ENCODE assay signal across 17 mouse cellular contexts in genomic region chr8:109847866-109848265, GRCm38 (mm10). TPM values are rescaled to one million over a fixed set of nuclear protein-coding genes. Genes with fewer than 3 reads are reported as not detected.
DNase-seq lines count a peak whose midpoint lies in the region; ATAC-seq and TF ChIP-seq lines count a peak whose summit lies in the region.
"Had no signal": no experiment of that assay in that cellular context is flagged by ENCODE, and none has a peak within 500 bp of the region (broad histone marks: within the 10 kb centered on the region; RNA-seq: fewer than 3 reads in every experiment).

No protein-coding gene starts in this region.

- 0 out of 2 replicates have a peak overlapping the region, but pooled peaks have one; percentile 2 for H3K9ac ChIP-seq in limb, embryonic 13.5 days
- no peak overlapping the region for H3K9ac ChIP-seq in liver, embryonic 13.5 days
- H3K9ac ChIP-seq: forebrain, embryonic 13.5 days had no signal

- intact Hi-C loops in gastrocnemius, adult 2 months (cut with DNase I): no loop called here

- H3K4me1 ChIP-seq in limb, embryonic 13.5 days: no peaks in the 10 kb centered on the region
- H3K4me1 ChIP-seq in limb, embryonic 10.5 days: no peaks in the 10 kb centered on the region
- H3K4me1 ChIP-seq in liver, embryonic 13.5 days (replicated peaks): peaks cover 18% of the 10 kb centered on the region
- H3K4me1 ChIP-seq: embryonic facial prominence, embryonic 10.5 days; forebrain, embryonic 13.5 days had no signal

- no peaks in the 10 kb centered on the region for H3K27me3 ChIP-seq in limb, embryonic 13.5 days
- no peaks in the 10 kb centered on the region for H3K27me3 ChIP-seq in limb, embryonic 10.5 days (ENCODE audit: low read depth, poor library complexity, severe bottlenecking)
- H3K27me3 ChIP-seq in liver, embryonic 13.5 days: no peaks in the 10 kb centered on the region
- H3K27me3 ChIP-seq: forebrain, embryonic 13.5 days had no signal

- TF ChIP-seq CTCF in gastrocnemius, adult 2 months (IDR thresholded peaks at IDR 0.05): no peak

- H3K9me3 ChIP-seq in limb, embryonic 13.5 days: no peaks in the 10 kb centered on the region
- no peaks in the 10 kb centered on the region for H3K9me3 ChIP-seq in limb, embryonic 10.5 days (replicated peaks)
- no peaks in the 10 kb centered on the region for H3K9me3 ChIP-seq in liver, embryonic 13.5 days (replicated peaks)
- H3K9me3 ChIP-seq: embryonic facial prominence, embryonic 10.5 days; forebrain, embryonic 13.5 days had no signal

- peaks cover 79% of the 10 kb centered on the region for H3K36me3 ChIP-seq in limb, embryonic 13.5 days
- peaks cover 88% of the 10 kb centered on the region for H3K36me3 ChIP-seq in limb, embryonic 10.5 days
- H3K36me3 ChIP-seq in liver, embryonic 13.5 days: peaks cover 76% of the 10 kb centered on the region

- no peak overlapping the region for H3K4me2 ChIP-seq in limb, embryonic 13.5 days (replicated peaks)
- H3K4me2 ChIP-seq in liver, embryonic 13.5 days: no peak overlapping the region
- H3K4me2 ChIP-seq: forebrain, embryonic 13.5 days had no signal

- DNase-seq in heart, adult 18-20 months: peak; percentile 16 to 27
- DNase-seq in heart, adult 8-10 months (ENCODE audit: low spot score): no peak
- DNase-seq in limb, embryonic 10.5 days (ENCODE audit: low spot score): no peak
- no peak for DNase-seq in liver, embryonic 13.5 days
- no peak for DNase-seq in gastrocnemius, adult 2 months
- DNase-seq in gastrocnemius, adult 8-10 months (ENCODE audit: low spot score in 2 of 2): no peak
- DNase-seq: adrenal gland, postnatal 36 days; cerebellum, adult 11-12 months; gastrocnemius, postnatal 25 days; kidney, adult 18-20 months; kidney, postnatal 10 days; midbrain, embryonic 14.5 days; thymus, postnatal 14 days had no signal

- no peak overlapping the region for H3K4me3 ChIP-seq in limb, embryonic 13.5 days
- no peak overlapping the region for H3K4me3 ChIP-seq in limb, embryonic 10.5 days
- no peak overlapping the region for H3K4me3 ChIP-seq in liver, embryonic 13.5 days (replicated peaks)
- H3K4me3 ChIP-seq in gastrocnemius, adult 2 months: no peak overlapping the region
- H3K4me3 ChIP-seq: embryonic facial prominence, embryonic 10.5 days; forebrain, embryonic 13.5 days had no signal

- H3K27ac ChIP-seq in limb, embryonic 13.5 days: no peak overlapping the region
- H3K27ac ChIP-seq in limb, embryonic 10.5 days: no peak overlapping the region
- H3K27ac ChIP-seq in liver, embryonic 13.5 days: peak overlapping the region; percentile 63; the same call in 1 of the 2 replicates
- H3K27ac ChIP-seq in gastrocnemius, adult 2 months: no peak overlapping the region
- H3K27ac ChIP-seq: embryonic facial prominence, embryonic 10.5 days; forebrain, embryonic 13.5 days had no signal

- WGBS in limb, embryonic 13.5 days: 81% methylated on average over 2 of the region's 2 CpGs
- WGBS in limb, embryonic 10.5 days: 88% methylated on average over 2 of the region's 2 CpGs
- WGBS in liver, embryonic 13.5 days (ENCODE audit: insufficient replicate concordance): 40% methylated on average over 2 of the region's 2 CpGs

- ATAC-seq in limb, embryonic 13.5 days (ENCODE audit: low FRiP score, low read depth): no peak
- peak; percentile 81 for ATAC-seq in liver, embryonic 13.5 days (ENCODE audit: low read depth)
- ATAC-seq: CD4-positive, CD25-positive, alpha-beta regulatory T cell, adult 4 months; forebrain, embryonic 13.5 days had no signal

RNA-seq across cellular contexts. Expression of gene Phlpp2, which starts 20.5 kb away (rescaled TPM):
- 1 to 10 TPM; 3.0 to 3.4 TPM for total RNA-seq in heart, adult 18-20 months (2021)
- total RNA-seq in heart, adult 8-10 months (2022): 1 to 10 TPM; 3.1 to 4.8 (median 4.2) TPM
- polyA plus RNA-seq in limb, embryonic 13.5 days (2015; fragmentation: Nextera tagmentation; extraction: Ambion mirVana): 4.2 and 4.4 TPM in 2 replicates
- 2.0 and 2.5 TPM in 2 replicates for polyA plus RNA-seq in limb, embryonic 10.5 days (2016; fragmentation: Nextera tagmentation; extraction: Ambion mirVana)
- 2.7 and 3.2 TPM in 2 replicates for polyA plus RNA-seq in liver, embryonic 13.5 days (2015; fragmentation: Nextera tagmentation; extraction: Ambion mirVana)
- 1 to 10 TPM; 2.4 to 2.9 TPM for total RNA-seq in gastrocnemius, adult 2 months (2021)
- total RNA-seq in gastrocnemius, adult 8-10 months (2022): 1 to 10 TPM; 2.3 to 2.9 (median 2.9) TPM

Comparison
In these comparisons a context has a peak if more than half of its experiments do, and no peak if none do; other contexts are left out.
1. DNase-seq: peak in heart, adult 18-20 months (2 of 2); none in heart, adult 8-10 months (single experiment), limb, embryonic 10.5 days (single experiment), liver, embryonic 13.5 days (single experiment), gastrocnemius, adult 2 months (single experiment) and gastrocnemius, adult 8-10 months (0 of 2).